Mouse (Mus musculus) hindbrain, embryonic 12.5 days (tissue): ENCODE measurements around the gene Uspl1. TPM values are rescaled to one million over a fixed set of nuclear protein-coding genes. Genes with fewer than 3 reads are reported as not detected.

Source experiments
- ATAC-seq: fragments of 200-750 bp; cut with Nextera tagmentation; 2 replicates; pipeline ENCODE4 v1.8.0; 2017; ENCODE audit warnings: moderate TSS enrichment; ENCODE audit not compliant: low FRiP score
- H3K27ac ChIP-seq: fragments of 300-500 bp; sonication (generic); 2 replicates; pipeline ENCODE4 v1.5.1; 2016; ENCODE audit warnings: mild to moderate bottlenecking
- H3K27me3 ChIP-seq: fragments of 300-500 bp; sonication (generic); 2 replicates; pipeline ENCODE4 v1.6.1; 2016; ENCODE audit warnings: mild to moderate bottlenecking
- H3K36me3 ChIP-seq: fragments of 300-500 bp; sonication (generic); 2 replicates; pipeline ENCODE4 v1.6.1; 2016; ENCODE audit warnings: mild to moderate bottlenecking
- H3K4me1 ChIP-seq: fragments of 300-500 bp; sonication (generic); 2 replicates; pipeline ENCODE4 v1.6.1; 2016
- H3K4me2 ChIP-seq: fragments of 300-500 bp; sonication (generic); replicated peaks from 2 replicates; pipeline ENCODE4 v1.6.1; 2016; ENCODE audit warnings: mild to moderate bottlenecking
- H3K4me3 ChIP-seq: fragments of 300-500 bp; sonication (generic); 2 replicates; pipeline ENCODE4 v1.5.1; 2016; ENCODE audit warnings: mild to moderate bottlenecking
- H3K9ac ChIP-seq: fragments of 300-500 bp; sonication (generic); 2 replicates; pipeline ENCODE4 v1.6.1; 2016; ENCODE audit warnings: mild to moderate bottlenecking, moderate library complexity
- H3K9me3 ChIP-seq: fragments of 300-500 bp; sonication (generic); replicated peaks from 2 replicates; pipeline ENCODE4 v1.6.1; 2016; ENCODE audit warnings: mild to moderate bottlenecking
- WGBS: fragments of 180-500 bp; shearing (Covaris S2); methylation state at CpG from one replicate; pipeline ENCODE4 v1.1.7; 2016; 5-methylcytosine and 5-hydroxymethylcytosine counted together
- polyA plus RNA-seq: library from polyadenylated mRNA; unstranded; fragments of >200 nt; fragmentation: Nextera tagmentation; extraction: Ambion mirVana; gene quantifications from 2 replicates; pipeline ENCODE4 v1.2.1, GENCODE M21; 2016

Gene Uspl1
- polyA plus RNA-seq, 1 experiment from 2014 or later, result 63.0 TPM

DNA sequence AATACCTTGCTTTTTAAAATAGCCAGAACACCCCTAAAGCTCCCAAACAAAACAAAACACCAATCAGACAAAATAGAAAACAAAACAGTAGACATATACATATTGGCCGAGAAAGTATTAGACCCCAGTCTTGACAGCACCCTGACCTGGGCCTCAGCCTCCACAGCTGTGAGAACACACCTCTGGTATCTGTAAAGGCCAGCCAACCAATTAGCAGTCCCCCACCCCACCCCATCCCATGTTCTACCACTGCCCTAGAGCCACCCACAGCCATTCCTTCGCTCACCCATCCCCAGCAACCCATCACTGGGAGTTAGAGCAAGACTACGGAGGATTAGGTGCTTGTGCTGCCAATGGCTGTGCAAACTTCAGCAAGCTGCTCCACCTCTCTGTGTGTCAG is 33.3 kb upstream of the Uspl1 start:
- 95% methylated on average over 3 of the region's 3 CpGs for WGBS
- Histone ChIP-seq H3K9ac (no peak overlapping the region), H3K4me3 (no peak overlapping the region), H3K9me3 (no peaks in the 10 kb centered on the region), H3K36me3 (no peaks in the 10 kb centered on the region), H3K27me3 (no peaks in the 10 kb centered on the region), H3K4me1 (no peaks in the 10 kb centered on the region), H3K27ac (no peak overlapping the region), H3K4me2 (no peak overlapping the region)
- ATAC-seq, result no peak

DNA sequence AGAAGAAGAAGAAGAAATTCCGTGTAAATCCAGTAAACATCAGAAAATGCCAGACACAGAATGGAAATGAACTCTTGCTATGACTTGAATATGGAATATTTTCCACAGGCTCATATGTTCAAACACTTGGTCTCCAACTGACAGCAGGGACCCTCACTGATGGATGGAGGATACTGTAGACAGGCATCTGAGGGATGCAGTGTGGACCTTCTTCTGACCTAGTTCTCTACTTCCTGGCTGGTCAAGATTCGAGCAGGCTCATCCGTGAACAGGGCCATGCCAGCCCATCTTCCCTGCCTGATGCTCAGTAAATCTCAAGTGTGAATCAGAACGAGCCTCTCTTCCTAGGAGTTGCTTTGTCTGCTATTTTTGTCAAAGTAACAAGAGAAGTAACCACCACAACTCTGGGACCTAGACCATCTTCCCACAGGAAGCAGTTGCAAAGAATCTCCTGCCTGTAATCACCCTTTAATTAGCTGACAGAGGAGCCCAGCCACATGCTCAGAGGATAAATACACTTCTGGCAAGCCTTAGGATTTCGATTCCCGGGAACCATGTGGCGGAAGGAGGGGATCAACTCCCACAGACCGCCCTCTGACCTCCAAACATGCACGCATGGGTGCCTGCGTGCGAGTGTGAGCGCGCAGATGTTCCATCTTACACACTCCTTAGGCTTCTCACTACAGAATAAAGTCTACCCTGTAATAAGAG is 31.9 kb upstream of the Uspl1 start:
- ATAC-seq, result no peak
- Histone ChIP-seq H3K27me3 (no peaks in the 10 kb centered on the region), H3K9ac (no peak overlapping the region), H3K36me3 (no peaks in the 10 kb centered on the region), H3K27ac (peak overlapping the region; percentile 30; the same call in 1 of the 2 replicates), H3K4me1 (no peaks in the 10 kb centered on the region), H3K9me3 (no peaks in the 10 kb centered on the region), H3K4me3 (no peak overlapping the region), H3K4me2 (peak overlapping the region; percentile 13; the same call in 1 of the 2 replicates)
- WGBS, result 64% methylated on average over 13 of the region's 13 CpGs

DNA sequence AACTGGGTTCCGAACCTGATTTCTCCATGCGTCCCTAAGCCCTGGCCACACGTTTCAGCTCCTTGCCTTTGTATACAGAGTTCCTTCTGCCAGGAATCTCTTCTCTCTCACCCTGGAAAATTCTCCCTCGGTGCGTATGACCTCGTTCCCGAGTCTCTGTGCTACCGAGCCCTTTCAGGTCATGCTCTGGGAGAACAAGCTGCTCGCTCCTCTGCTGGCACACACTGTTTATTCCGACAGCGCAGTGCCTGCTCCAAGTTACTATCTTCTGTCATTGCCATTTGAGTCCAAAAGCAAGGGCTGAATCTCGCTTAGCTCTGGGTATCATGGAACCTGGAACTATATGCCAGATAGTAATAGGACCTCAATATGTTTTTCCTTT is 31.4 kb upstream of the Uspl1 start:
- Histone ChIP-seq H3K9me3 (no peaks in the 10 kb centered on the region), H3K27me3 (no peaks in the 10 kb centered on the region), H3K4me1 (no peaks in the 10 kb centered on the region), H3K4me3 (no peak overlapping the region), H3K36me3 (no peaks in the 10 kb centered on the region), H3K4me2 (peak overlapping the region; percentile 13; the same call in 1 of the 2 replicates), H3K9ac (no peak overlapping the region), H3K27ac (no peak overlapping the region)
- no peak for ATAC-seq
- WGBS, result 69% methylated on average over 12 of the region's 12 CpGs

DNA sequence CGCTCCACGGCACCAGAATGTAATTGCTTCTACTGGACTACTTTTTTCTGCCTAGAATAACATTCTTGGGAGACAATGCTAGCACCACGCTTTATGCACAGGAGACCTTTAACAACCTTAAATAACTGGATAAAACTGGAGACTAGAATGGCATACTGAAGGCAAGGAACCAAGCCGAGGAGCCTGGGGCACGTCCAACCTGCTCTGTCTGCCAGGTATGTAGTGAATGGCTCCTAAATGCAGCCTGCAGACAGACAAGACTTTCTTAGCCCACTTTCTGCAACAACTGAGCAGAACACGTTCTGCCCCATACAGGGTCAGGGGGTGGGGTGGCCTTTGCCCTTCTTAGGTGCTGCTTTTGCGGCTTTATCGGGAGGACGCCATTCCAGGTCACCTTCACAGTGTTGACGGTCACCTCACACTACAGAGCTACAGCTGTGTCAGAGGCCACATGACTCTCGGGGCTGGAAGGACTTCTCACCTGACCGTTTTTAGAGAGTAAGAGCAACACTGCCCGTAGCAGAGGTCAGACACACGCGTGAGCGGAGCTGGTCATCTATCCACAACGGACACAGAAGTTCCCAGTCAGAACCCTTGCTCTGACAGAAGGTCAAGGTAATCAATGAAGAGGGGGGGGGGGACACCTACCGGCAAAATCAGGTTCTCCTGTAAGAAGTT is 27.1 kb upstream of the Uspl1 start:
- Histone ChIP-seq H3K4me1 (no peaks in the 10 kb centered on the region), H3K9me3 (no peaks in the 10 kb centered on the region), H3K27ac (no peak overlapping the region), H3K9ac (no peak overlapping the region), H3K4me3 (no peak overlapping the region), H3K36me3 (no peaks in the 10 kb centered on the region), H3K27me3 (no peaks in the 10 kb centered on the region), H3K4me2 (no peak overlapping the region)
- no peak for ATAC-seq
- WGBS, result 90% methylated on average over 18 of the region's 18 CpGs

GRCm38 (mm10) chr5:149159021-149159420 is 25.1 kb upstream of the Uspl1 start:
- Histone ChIP-seq H3K27ac (no peak overlapping the region), H3K4me2 (no peak overlapping the region), H3K4me3 (no peak overlapping the region), H3K9ac (no peak overlapping the region), H3K9me3 (no peaks in the 10 kb centered on the region), H3K27me3 (no peaks in the 10 kb centered on the region), H3K4me1 (no peaks in the 10 kb centered on the region), H3K36me3 (no peaks in the 10 kb centered on the region)
- 87% methylated on average over 6 of the region's 6 CpGs for WGBS
- no peak for ATAC-seq

- Histone ChIP-seq H3K4me3 (no peak overlapping the region), H3K27ac (no peak overlapping the region), H3K9ac (no peak overlapping the region), H3K27me3 (no peaks in the 10 kb centered on the region), H3K4me1 (no peaks in the 10 kb centered on the region), H3K9me3 (no peaks in the 10 kb centered on the region), H3K4me2 (no peak overlapping the region), H3K36me3 (no peaks in the 10 kb centered on the region)
- WGBS, result 85% methylated on average over 4 of the region's 4 CpGs
- ATAC-seq, result no peak
Observed at GRCm38 (mm10) chr5:149160469-149160868, 23.7 kb upstream of the Uspl1 start.

- no peak overlapping the region for H3K27ac ChIP-seq
- WGBS, result 88% methylated on average over 7 of the region's 7 CpGs
Observed at GRCm38 (mm10) chr5:149162890-149163289, 21.3 kb upstream of the Uspl1 start.

DNA sequence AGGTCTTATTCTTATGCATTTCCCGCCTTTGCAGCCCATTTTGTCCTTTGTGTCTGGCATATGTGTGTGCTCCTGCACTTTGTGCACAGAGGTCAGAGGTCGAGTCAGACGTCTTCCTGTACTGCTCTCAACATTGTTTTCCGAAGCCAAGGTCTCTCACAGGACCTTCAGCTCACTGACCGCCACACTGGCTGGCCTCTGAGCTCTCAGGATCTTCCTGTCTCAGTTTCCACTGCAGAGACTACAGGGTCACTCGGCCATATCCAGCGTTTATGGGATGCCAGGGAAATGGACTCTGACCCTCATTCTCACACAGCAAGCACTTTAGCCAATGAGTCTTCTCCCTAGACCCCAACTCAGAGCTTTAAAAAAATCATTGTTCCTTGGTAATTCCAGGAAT is 19.3 kb upstream of the Uspl1 start:
- no peaks in the 10 kb centered on the region for H3K27me3 ChIP-seq
- 35% methylated on average over 7 of the region's 7 CpGs for WGBS
- H3K27ac ChIP-seq, result no peak overlapping the region
- no peak overlapping the region for H3K4me2 ChIP-seq
- H3K4me1 ChIP-seq, result no peaks in the 10 kb centered on the region
- H3K9me3 ChIP-seq, result no peaks in the 10 kb centered on the region
- no peak overlapping the region for H3K4me3 ChIP-seq
- no peak for ATAC-seq
- no peaks in the 10 kb centered on the region for H3K36me3 ChIP-seq
- H3K9ac ChIP-seq, result no peak overlapping the region

More at GRCm38 (mm10) chr5:149162890-149163289, 21.3 kb upstream of the Uspl1 start:
- ATAC-seq, result no peak
- H3K4me2 ChIP-seq, result no peak overlapping the region
- H3K9ac ChIP-seq, result no peak overlapping the region
- H3K9me3 ChIP-seq, result no peaks in the 10 kb centered on the region
- no peaks in the 10 kb centered on the region for H3K27me3 ChIP-seq
- no peaks in the 10 kb centered on the region for H3K36me3 ChIP-seq
- no peaks in the 10 kb centered on the region for H3K4me1 ChIP-seq
- no peak overlapping the region for H3K4me3 ChIP-seq

GRCm38 (mm10) chr5:149166011-149166410 is 18.1 kb upstream of the Uspl1 start:
- H3K4me3 ChIP-seq, result no peak overlapping the region
- H3K9ac ChIP-seq, result no peak overlapping the region
- no peaks in the 10 kb centered on the region for H3K36me3 ChIP-seq
- H3K27ac ChIP-seq, result no peak overlapping the region
- 92% methylated on average over 10 of the region's 10 CpGs for WGBS
- peaks cover 1% of the 10 kb centered on the region; the same call in 1 of the 2 replicates for H3K4me1 ChIP-seq
- no peak overlapping the region for H3K4me2 ChIP-seq
- H3K9me3 ChIP-seq, result no peaks in the 10 kb centered on the region
- no peaks in the 10 kb centered on the region for H3K27me3 ChIP-seq
- no peak for ATAC-seq

DNA sequence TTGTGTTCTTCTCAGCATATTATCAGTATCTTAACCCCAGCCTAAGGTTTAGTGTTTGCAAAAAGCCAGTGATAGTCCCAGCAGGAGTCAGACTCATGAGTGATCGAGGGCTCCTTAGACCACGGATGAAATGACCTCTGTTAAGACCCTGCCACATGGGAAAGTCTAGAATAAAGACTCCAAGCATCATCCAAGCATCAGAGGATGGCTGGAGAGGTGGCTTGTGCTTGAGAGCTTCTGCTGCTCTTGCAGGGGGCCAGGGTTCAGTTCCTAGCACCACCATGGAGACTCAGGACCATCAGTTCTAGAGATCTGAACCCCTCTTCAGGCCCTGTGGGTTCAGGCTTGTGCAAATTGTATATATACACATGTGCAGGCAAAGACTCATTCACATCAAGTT is 16.1 kb upstream of the Uspl1 start:
- no peak for ATAC-seq
- 79% methylated on average over 2 of the region's 2 CpGs for WGBS

DNA sequence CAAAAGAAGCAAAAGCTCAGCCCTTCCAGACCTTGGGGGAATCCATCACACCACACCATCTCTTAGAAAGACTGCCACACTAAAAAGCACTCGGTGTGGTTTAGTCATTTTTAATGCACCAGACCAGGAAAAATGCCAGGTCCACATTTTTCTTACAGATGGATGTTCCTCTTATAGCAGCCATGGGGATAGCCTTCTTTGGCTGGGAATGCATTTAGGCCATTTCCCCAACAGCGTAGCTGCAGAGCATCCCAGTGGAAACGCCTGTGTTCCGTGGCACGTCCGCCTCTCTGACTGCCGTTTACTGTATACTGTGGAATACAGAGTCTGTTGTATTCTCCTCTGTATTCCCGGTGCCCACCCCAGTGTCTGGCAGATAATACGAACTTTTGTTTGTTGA is 15.3 kb upstream of the Uspl1 start:
- WGBS, result 84% methylated on average over 9 of the region's 9 CpGs
- ATAC-seq, result no peak
- no peak overlapping the region for H3K27ac ChIP-seq
- H3K27me3 ChIP-seq, result no peaks in the 10 kb centered on the region
- no peak overlapping the region for H3K4me2 ChIP-seq
- no peak overlapping the region for H3K9ac ChIP-seq
- H3K4me3 ChIP-seq, result no peak overlapping the region
- H3K36me3 ChIP-seq, result no peaks in the 10 kb centered on the region
- H3K4me1 ChIP-seq, result peaks cover 3% of the 10 kb centered on the region; the same call in 1 of the 2 replicates
- H3K9me3 ChIP-seq, result no peaks in the 10 kb centered on the region

More for the DNA sequence above, 16.1 kb upstream of the Uspl1 start:
- H3K27ac ChIP-seq, result no peak overlapping the region
- H3K4me2 ChIP-seq, result no peak overlapping the region
- no peak overlapping the region for H3K4me3 ChIP-seq
- no peaks in the 10 kb centered on the region for H3K9me3 ChIP-seq
- H3K9ac ChIP-seq, result no peak overlapping the region
- no peaks in the 10 kb centered on the region for H3K36me3 ChIP-seq
- no peaks in the 10 kb centered on the region for H3K27me3 ChIP-seq
- H3K4me1 ChIP-seq, result peaks cover 3% of the 10 kb centered on the region; the same call in 1 of the 2 replicates

- no peak for ATAC-seq
- WGBS, result 53% methylated on average over 8 of the region's 8 CpGs
- H3K4me2 ChIP-seq, result no peak overlapping the region
Observed at GRCm38 (mm10) chr5:149170841-149171588, 13.1 kb upstream of the Uspl1 start.

More at GRCm38 (mm10) chr5:149170841-149171588, 13.1 kb upstream of the Uspl1 start:
- Histone ChIP-seq H3K36me3 (no peaks in the 10 kb centered on the region), H3K27me3 (no peaks in the 10 kb centered on the region), H3K4me3 (no peak overlapping the region), H3K9me3 (no peaks in the 10 kb centered on the region), H3K9ac (no peak overlapping the region), H3K27ac (no peak overlapping the region), H3K4me1 (peaks cover 3% of the 10 kb centered on the region; the same call in 1 of the 2 replicates)
